Mouse (Mus musculus): ENCODE measurements around the gene Ctc1.

DNA sequence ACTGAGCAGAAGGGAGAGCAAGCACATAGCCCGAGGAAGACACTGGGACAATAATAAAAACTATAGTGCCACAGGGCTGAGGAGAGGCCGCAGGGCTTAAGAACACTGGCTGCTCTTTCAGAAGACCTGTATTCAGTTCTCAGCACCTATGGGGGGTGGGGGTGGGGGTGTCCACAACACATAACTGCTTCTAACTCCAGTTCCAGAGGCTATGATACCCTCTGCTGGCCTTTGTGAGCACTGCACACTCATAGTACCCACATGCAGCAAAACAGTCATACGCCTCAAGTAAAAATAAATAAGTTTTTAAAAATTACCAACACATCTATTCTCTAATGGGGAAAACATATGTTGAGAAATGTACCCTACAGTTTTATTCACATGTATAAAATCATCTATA, 21.3 kb upstream of the Ctc1 start:
- TF ChIP-seq CEBPB (IDR thresholded peaks at IDR 0.05; ENCODE audit: low read depth), result no peak
- TF ChIP-seq FOSL1 (IDR thresholded peaks at IDR 0.05; ENCODE audit: insufficient read depth, low read length, poor library complexity, severe bottlenecking), result no peak
- TF ChIP-seq MYOD1 (IDR thresholded peaks at IDR 0.05; ENCODE audit: control insufficient read depth, insufficient read length, low read depth), result no peak
- no peak for TF ChIP-seq CTCF (IDR thresholded peaks at IDR 0.05; ENCODE audit: control insufficient read depth, insufficient read depth, insufficient read length)
- TF ChIP-seq MAX (IDR thresholded peaks at IDR 0.05), result no peak
- no peak for TF ChIP-seq USF1 (IDR thresholded peaks at IDR 0.05; ENCODE audit: low read depth)
- TF ChIP-seq MYOG (IDR thresholded peaks at IDR 0.05; ENCODE audit: control insufficient read depth, extremely low read depth, insufficient read length), result no peak
